Mouse (Mus musculus) hindbrain, embryonic 11.5 days (tissue): Measurements from ENCODE around the gene Olfr331. TPM values are rescaled to one million over a fixed set of nuclear protein-coding genes. Genes with fewer than 3 reads are reported as not detected.
A peak's percentile ranks its signal among the peaks of the same experiment; 100 is the strongest.
"Not testable (repeated sequence)": the region's sequence is repeated elsewhere in the genome, so short reads cannot be mapped to it uniquely, and the experiment has no call there.

Experiments used
- ATAC-seq: fragments of 200-750 bp; cut with Nextera tagmentation; 2 replicates; pipeline ENCODE4 v1.8.0; 2017; ENCODE audit warnings: mild to moderate bottlenecking, moderate TSS enrichment, moderate library complexity; ENCODE audit not compliant: low FRiP score
- DNase-seq: peaks from one replicate; pipeline ENCODE4 v3.0.0-alpha.2; 2015; ENCODE audit warnings: low spot score
- H3K27ac ChIP-seq: fragments of 300-500 bp; sonication (generic); 2 replicates; pipeline ENCODE4 v1.5.1; 2014; ENCODE audit warnings: mild to moderate bottlenecking, low read depth, low read length
- H3K27me3 ChIP-seq: fragments of 300-500 bp; sonication (generic); 2 replicates; pipeline ENCODE4 v1.6.1; 2014; ENCODE audit warnings: mild to moderate bottlenecking, low read length, moderate library complexity, mixed read lengths; ENCODE audit not compliant: control insufficient read depth, insufficient read depth
- H3K36me3 ChIP-seq: fragments of 300-500 bp; sonication (generic); 2 replicates; pipeline ENCODE4 v1.6.1; 2014; ENCODE audit warnings: mild to moderate bottlenecking, low read length, moderate library complexity, mixed read lengths; ENCODE audit not compliant: control insufficient read depth, insufficient read depth
- H3K4me1 ChIP-seq: fragments of 300-500 bp; sonication (generic); replicated peaks from 2 replicates; pipeline ENCODE4 v1.6.1; 2014; ENCODE audit warnings: low read length, mixed read lengths; ENCODE audit not compliant: control insufficient read depth, insufficient read depth
- H3K4me2 ChIP-seq: fragments of 300-500 bp; sonication (generic); replicated peaks from 2 replicates; pipeline ENCODE4 v1.6.1; 2014; ENCODE audit warnings: mild to moderate bottlenecking, low read depth, low read length
- H3K4me3 ChIP-seq: fragments of 300-500 bp; sonication (generic); 2 replicates; pipeline ENCODE4 v1.5.1; 2014; ENCODE audit warnings: low read depth, low read length
- H3K9ac ChIP-seq: fragments of 300-500 bp; sonication (generic); 2 replicates; pipeline ENCODE4 v1.6.1; 2014; ENCODE audit warnings: low read depth, low read length
- H3K9me3 ChIP-seq: fragments of 300-500 bp; sonication (generic); 2 replicates; pipeline ENCODE4 v1.6.1; 2016; ENCODE audit warnings: low read length; ENCODE audit not compliant: control insufficient read depth
- WGBS: fragments of 180-500 bp; shearing (Covaris S2); extraction: QIAGEN DNeasy Blood & Tissue Kit; methylation state at CpG from one replicate; pipeline ENCODE4 v1.1.7; 2014; 5-methylcytosine and 5-hydroxymethylcytosine counted together
- polyA plus RNA-seq: library from polyadenylated mRNA; unstranded; fragments of >200 nt; fragmentation: Nextera tagmentation; extraction: Ambion mirVana; gene quantifications from 2 replicates; pipeline ENCODE4 v1.2.1, GENCODE M21; 2014

Olfr331 gene
- polyA plus RNA-seq = not detected in 2 replicates

- H3K9ac ChIP-seq, ATAC-seq, H3K4me2 ChIP-seq: not testable (repeated sequence)
These were observed at the start of gene Olfr331 for GRCm38 (mm10) chr11:58502472-58502871. Gene Olfr331, minus strand, starts transcription at chr11:58502572.

GRCm38 (mm10) chr11:58546322-58546721, 44.0 kb upstream of the Olfr331 start, which contains the start of gene Olfr329-ps:
Gene Olfr329-ps, minus strand, starts transcription at chr11:58546422.
- Histone ChIP-seq H3K27ac (no peak within 1 kb of the TSS), H3K36me3 (no peaks in the 10 kb centered on the region), H3K4me3 (no peak within 1 kb of the TSS), H3K4me2 (no peak within 1 kb of the TSS), H3K27me3 (no peaks in the 10 kb centered on the region), H3K4me1 (no peaks in the 10 kb centered on the region), H3K9me3 (no peaks in the 10 kb centered on the region), H3K9ac (no peak within 1 kb of the TSS)
- WGBS = 80% methylated on average over 5 of the region's 5 CpGs
- DNase-seq = no peak
- ATAC-seq = no peak

More at GRCm38 (mm10) chr11:58502472-58502871, at the start of gene Olfr331:
- not testable (repeated sequence) for DNase-seq, H3K4me3 ChIP-seq, H3K4me1 ChIP-seq, H3K9me3 ChIP-seq, H3K36me3 ChIP-seq, H3K27me3 ChIP-seq, H3K27ac ChIP-seq

GRCm38 (mm10) chr11:58534736-58535135, 32.4 kb upstream of the Olfr331 start, which contains the start of gene Olfr330:
Gene Olfr330, minus strand, starts transcription at chr11:58534836.
- not testable (repeated sequence) for DNase-seq, H3K27me3 ChIP-seq, H3K36me3 ChIP-seq, H3K9me3 ChIP-seq, H3K4me2 ChIP-seq, ATAC-seq, H3K4me3 ChIP-seq, H3K9ac ChIP-seq, H3K4me1 ChIP-seq, H3K27ac ChIP-seq

DNA sequence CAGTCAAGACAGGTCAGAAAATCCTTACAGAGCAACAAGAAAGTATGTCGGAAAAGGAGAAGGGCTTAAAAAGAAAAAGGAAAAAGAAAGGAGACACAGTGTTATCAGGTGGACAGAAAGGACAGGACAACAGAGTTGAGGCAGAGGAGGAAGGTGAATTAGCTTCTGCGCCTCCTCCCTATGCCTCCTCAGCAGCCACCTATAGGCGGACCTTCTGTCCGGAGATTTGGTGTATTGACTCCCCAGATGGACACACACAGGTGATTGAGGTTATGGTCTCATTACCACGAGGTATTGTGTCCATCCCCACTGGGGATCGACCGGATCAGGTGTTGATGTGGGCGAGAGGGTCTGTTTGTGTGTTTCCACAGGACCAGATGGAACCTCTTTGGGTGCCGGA, 17.4 kb upstream of the Olfr331 start:
- H3K4me1 ChIP-seq, H3K9me3 ChIP-seq, H3K36me3 ChIP-seq, H3K4me3 ChIP-seq, H3K9ac ChIP-seq, H3K27ac ChIP-seq, ATAC-seq, H3K4me2 ChIP-seq, DNase-seq, H3K27me3 ChIP-seq: not testable (repeated sequence)
- WGBS = 89% methylated on average over 7 of the region's 9 CpGs

DNA sequence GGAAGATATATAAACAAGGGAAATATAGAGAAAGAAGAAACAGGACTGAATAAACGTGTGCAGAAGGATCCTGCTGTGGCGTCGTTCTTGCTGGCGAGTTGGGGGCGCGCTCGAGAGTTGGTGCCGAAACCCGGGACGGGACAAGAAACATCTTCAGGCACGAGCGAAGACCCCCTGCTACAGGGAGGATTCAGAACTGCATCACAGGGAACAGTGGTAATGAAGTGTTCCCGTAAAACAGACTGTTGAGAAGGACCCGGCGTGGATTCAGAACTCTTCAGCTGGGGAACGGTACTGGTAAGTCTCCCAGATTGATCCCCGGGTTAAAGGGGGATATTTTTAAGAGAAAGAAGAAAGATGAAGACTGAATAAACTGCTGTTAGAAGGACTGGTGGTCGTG, 16.5 kb upstream of the Olfr331 start:
- H3K4me1 ChIP-seq, ATAC-seq, H3K9me3 ChIP-seq, H3K36me3 ChIP-seq, H3K9ac ChIP-seq, H3K27me3 ChIP-seq, DNase-seq, H3K4me2 ChIP-seq, H3K27ac ChIP-seq, H3K4me3 ChIP-seq: not testable (repeated sequence)
- 93% methylated on average over 15 of the region's 18 CpGs for WGBS

DNA sequence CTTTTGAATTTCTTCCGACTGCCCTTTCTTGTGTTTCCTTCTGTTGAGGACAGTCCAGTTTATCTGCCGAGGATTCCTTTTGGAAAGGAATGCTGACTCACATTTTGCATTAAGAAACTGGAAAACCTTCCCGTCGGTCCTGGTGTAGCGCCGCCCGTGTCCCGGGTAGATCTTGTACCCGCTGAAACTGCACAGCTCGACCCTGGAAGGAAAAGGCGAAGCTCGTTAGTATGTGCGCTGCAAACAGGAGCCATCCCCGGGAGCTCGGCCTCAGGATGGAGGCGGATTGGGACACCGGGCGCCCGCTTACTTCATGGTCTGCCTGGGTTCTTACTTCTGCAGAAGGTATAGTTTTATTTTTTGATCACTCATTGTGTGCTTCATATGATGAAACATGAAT, 6.7 kb upstream of the Olfr331 start:
- H3K4me3 ChIP-seq, H3K9ac ChIP-seq, H3K4me2 ChIP-seq, H3K36me3 ChIP-seq, H3K9me3 ChIP-seq, H3K4me1 ChIP-seq, H3K27ac ChIP-seq, H3K27me3 ChIP-seq, DNase-seq, ATAC-seq: not testable (repeated sequence)
- WGBS = 87% methylated on average over 19 of the region's 19 CpGs

DNA sequence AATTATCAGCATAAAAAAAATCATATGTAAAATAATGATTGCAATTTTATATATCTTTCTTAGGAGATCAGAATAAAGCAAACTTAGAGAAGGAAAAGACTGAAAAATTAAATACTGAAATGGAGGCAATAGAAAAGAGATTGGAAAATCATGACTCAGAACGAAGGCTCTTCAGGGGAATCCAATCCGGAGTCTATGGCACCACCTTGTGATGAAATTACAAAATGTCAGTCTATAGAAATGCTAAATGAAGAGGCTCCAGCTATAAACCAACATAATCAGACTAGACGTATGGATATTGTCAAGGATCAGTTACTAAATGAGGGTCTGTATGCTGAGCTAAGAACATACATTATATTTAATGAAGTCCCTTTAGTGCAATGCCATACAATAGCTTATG, 3.1 kb downstream of the Olfr331 start:
- ATAC-seq = no peak
- 65% methylated on average over 3 of the region's 3 CpGs for WGBS
- peak; percentile 5 for DNase-seq
- H3K27ac ChIP-seq = no peak overlapping the region
- no peaks in the 10 kb centered on the region for H3K36me3 ChIP-seq
- no peaks in the 10 kb centered on the region for H3K27me3 ChIP-seq
- H3K9me3 ChIP-seq = no peaks in the 10 kb centered on the region
- H3K9ac ChIP-seq = no peak overlapping the region
- no peaks in the 10 kb centered on the region for H3K4me1 ChIP-seq
- no peak overlapping the region for H3K4me3 ChIP-seq
- no peak overlapping the region for H3K4me2 ChIP-seq

- DNase-seq (no peak), ATAC-seq (no peak)
- H3K4me3 ChIP-seq = no peak overlapping the region
- no peaks in the 10 kb centered on the region for H3K36me3 ChIP-seq
- H3K27me3 ChIP-seq = no peaks in the 10 kb centered on the region
- H3K4me1 ChIP-seq = no peaks in the 10 kb centered on the region
- no peak overlapping the region for H3K9ac ChIP-seq
- no peaks in the 10 kb centered on the region for H3K9me3 ChIP-seq
- 87% methylated on average over 9 of the region's 9 CpGs for WGBS
- H3K27ac ChIP-seq = no peak overlapping the region
- H3K4me2 ChIP-seq = no peak overlapping the region
These were observed 3.6 kb downstream of the Olfr331 start for GRCm38 (mm10) chr11:58498761-58499160.

DNA sequence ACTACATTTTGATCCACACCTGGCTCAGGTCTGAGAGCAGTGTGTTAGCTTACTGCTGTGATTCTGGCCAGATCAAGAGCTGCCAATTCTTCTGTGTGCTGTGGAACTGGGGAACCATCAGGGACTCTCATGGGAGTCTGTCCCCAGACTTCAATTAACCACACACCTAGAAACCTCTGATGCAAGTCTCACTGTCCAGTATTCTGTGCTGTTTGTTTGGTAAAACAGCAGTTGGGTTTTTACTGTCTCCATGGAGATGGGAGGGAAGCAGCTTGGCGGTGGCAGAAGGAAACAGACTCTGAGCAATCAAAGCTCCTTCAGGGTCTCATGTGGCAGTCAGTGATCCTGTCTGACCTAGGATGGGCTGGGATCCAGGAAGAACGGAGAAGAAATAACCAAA, 9.9 kb downstream of the Olfr331 start, which contains the start of gene Olfr332:
TSS of gene Olfr332 (minus strand) at position 101 of the 400 bp plus-strand sequence.
- Histone ChIP-seq H3K4me1 (no peaks in the 10 kb centered on the region), H3K4me3 (no peak within 1 kb of the TSS), H3K9ac (no peak within 1 kb of the TSS), H3K4me2 (no peak within 1 kb of the TSS), H3K36me3 (no peaks in the 10 kb centered on the region), H3K27ac (no peak within 1 kb of the TSS), H3K9me3 (no peaks in the 10 kb centered on the region), H3K27me3 (no peaks in the 10 kb centered on the region)
- 89% methylated on average over 2 of the region's 2 CpGs for WGBS
- ATAC-seq (no peak), DNase-seq (no peak)
